Mouse (Mus musculus) urinary bladder, postnatal 4 days (tissue): ENCODE measurements around the gene Ccdc38.
"Not testable (repeated sequence)": the region's sequence is repeated elsewhere in the genome, so short reads cannot be mapped to it uniquely, and the experiment has no call there.

ENCODE experiments used
- DNase-seq, 2 experiments: peaks; one replicate each; pipeline ENCODE4 v3.0.0; 2021 to 2022; ENCODE audit warnings: low spot score in 2 of 2

The Ccdc38 gene

DNA sequence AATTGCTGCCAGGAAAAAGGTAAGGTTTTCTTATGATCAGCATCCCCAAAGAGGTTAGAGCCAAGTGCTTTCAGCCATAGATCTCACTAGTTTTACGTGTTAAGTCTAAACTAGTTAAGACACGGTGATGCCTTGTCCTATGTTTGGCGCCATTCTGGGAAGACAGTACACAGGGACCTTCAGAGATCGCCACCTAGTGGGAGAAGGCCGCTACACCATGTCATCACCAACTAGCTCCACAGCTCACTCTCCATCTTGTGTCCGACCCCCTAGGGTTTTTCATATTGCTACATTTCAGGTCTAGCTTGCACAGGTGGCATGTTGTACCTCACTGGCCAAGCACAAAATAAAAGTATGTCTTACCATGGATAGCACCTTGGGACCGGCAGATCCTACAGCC lies 8.6 kb downstream of the Ccdc38 start:
- peak in 1 of 2 experiments; percentile 76 for DNase-seq

- no peak for DNase-seq
Observed at GRCm38 (mm10) chr10:93549821-93550220, 9.4 kb downstream of the Ccdc38 start.

DNA sequence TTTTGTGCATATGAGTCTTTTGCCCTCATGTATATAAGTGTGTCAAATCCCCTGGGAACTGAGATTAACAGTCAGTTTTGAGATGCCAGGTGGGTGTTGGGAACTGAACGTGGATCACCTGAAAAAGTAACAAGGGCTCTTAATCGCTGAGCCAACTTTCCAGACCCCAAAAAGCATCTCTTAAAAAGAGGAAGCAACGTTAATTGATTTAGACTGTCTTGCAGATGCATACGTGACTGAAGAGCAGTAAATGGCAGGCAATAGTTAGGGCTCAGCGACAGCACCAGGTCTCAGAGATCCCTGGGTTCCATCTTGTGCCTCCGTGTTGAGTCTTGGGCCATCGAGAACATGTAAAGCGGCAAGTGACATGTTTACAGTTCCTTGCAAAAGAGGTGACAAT lies 12.2 kb downstream of the Ccdc38 start:
- DNase-seq, result no peak

DNA sequence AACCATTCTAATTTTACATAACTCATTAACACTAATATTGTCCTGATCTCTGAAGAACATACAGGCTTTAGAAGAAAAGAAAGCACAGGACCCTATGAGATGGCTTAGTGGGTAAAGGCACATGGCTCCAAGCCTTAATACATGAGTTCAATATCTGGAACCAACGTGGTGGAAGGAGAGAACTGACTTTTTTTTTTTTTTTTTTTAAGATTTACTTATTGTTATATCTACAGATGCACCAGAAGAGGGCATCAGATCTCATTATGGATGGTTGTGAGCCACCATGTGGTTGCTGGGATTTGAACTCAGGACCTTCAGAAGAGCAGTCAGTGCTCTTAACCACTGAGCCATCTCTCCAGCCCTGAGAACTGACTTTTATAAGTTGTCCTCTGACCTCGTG lies 17.5 kb downstream of the Ccdc38 start:
- DNase-seq, result not testable (repeated sequence)

DNA sequence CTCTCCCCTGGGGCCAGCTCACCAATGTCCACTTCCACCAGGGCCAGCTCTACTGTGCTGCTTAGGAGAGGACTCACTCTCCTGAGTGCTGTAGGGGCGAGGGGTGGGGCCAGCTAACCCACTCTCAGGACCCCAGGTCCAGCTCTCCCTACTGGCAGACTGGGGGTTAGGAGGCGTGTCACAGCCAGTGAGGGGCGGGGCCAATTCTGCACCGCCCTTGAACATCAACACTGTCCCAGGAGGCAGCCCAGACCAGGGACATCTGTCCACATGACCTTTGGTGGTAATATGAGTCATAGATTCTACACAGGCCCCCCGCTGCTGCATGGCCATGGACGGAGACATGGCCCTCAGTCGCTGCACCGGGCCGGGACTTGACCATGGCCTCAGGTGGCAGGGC lies 19.4 kb downstream of the Ccdc38 start:
- no peak for DNase-seq

- no peak for DNase-seq
Observed at GRCm38 (mm10) chr10:93564518-93565090, 24.2 kb downstream of the Ccdc38 start.

GRCm38 (mm10) chr10:93567066-93567465 lies 26.6 kb downstream of the Ccdc38 start:
- no peak for DNase-seq

GRCm38 (mm10) chr10:93567841-93568566 lies 27.6 kb downstream of the Ccdc38 start:
- no peak for DNase-seq

- no peak for DNase-seq
Observed at GRCm38 (mm10) chr10:93568671-93569070, 28.2 kb downstream of the Ccdc38 start.

GRCm38 (mm10) chr10:93572209-93572608 lies 31.8 kb downstream of the Ccdc38 start:
- DNase-seq, result no peak

GRCm38 (mm10) chr10:93574966-93575365 lies 34.5 kb downstream of the Ccdc38 start:
- DNase-seq, result no peak

GRCm38 (mm10) chr10:93575960-93576359 lies 35.5 kb downstream of the Ccdc38 start:
- no peak for DNase-seq

- peak; percentile 45 to 70 for DNase-seq
Observed at GRCm38 (mm10) chr10:93577271-93577886, 36.9 kb downstream of the Ccdc38 start.

DNA sequence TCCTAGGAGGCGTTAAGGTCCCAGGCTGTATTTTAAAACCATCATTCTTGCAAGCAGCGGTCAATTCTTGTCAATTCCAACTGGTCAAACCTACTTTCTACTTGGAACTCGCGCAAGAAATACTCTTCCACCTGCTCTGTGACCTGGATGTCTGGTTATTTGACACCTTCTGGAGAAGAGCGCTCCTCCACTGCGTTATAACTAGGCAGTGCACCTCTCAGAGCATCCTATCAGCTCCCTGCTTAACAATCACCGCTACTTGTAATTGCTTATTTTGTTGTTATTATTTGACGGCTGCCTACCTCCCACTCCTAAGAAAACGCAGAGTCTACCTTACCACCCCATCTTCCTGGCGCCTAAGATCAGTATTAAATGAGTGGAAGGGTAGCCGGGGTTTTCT lies 48.4 kb downstream of the Ccdc38 start:
- no peak for DNase-seq

DNA sequence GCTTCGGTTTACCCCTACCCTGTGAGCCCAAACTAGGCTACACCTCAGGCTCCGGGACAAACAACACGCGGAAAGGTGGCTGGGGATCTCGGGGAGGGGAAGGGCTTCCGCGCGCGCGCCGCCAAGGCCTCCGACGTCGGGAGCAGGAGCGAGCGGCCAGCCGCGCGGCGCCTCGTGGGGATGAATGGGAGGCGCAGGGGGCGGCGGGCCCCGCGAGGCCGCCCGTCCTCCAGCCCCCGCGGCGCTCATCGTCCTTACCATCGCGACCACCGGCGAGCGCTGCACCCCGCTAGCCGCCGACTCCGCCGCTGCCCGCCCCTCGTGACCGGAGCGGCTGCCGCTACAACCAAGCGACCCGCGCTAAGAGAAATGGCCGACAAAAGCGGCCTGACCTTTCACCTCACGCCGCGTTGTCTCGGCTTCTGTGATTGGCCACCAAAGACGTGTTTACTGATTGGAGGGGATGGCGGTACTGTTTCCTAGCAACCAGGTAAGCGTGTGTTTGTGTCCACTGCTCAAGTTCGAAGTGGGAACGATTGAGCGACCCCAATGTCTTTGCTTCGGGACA lies 48.9 kb downstream of the Ccdc38 start, which contains the start of gene Snrpf:
TSS of gene Snrpf (minus strand) at position 426 of the 568 bp plus-strand sequence.
- peak; percentile 86 to 92 for DNase-seq

GRCm38 (mm10) chr10:93592456-93592855 lies 52.0 kb downstream of the Ccdc38 start:
- DNase-seq, result no peak

GRCm38 (mm10) chr10:93594022-93594482 lies 53.6 kb downstream of the Ccdc38 start:
- DNase-seq, result peak; percentile 58 to 80

GRCm38 (mm10) chr10:93595831-93596230 lies 55.4 kb downstream of the Ccdc38 start:
- no peak for DNase-seq

GRCm38 (mm10) chr10:93596641-93597040 lies 56.2 kb downstream of the Ccdc38 start:
- no peak for DNase-seq

DNA sequence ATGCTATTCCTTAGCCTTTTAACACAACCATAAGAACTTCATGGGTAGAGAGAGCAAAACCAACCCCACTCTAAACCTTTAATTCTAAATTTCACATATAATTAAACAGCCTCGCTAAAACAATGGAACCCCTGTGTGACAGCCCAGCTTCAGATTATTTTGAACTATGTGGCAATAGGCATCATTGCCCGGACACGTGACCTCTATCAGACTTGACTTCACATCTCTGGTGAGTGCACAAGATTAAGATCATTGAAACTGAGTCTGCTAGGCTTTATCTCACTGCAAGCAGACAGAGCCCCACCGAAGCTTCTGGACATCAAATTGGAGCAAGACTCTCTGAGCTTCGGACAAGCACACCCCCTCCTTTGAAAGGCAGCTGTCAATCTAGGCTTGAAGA lies 61.9 kb downstream of the Ccdc38 start:
- DNase-seq, result no peak

- DNase-seq, result no peak
Observed at GRCm38 (mm10) chr10:93603256-93603655, 62.8 kb downstream of the Ccdc38 start.

DNA sequence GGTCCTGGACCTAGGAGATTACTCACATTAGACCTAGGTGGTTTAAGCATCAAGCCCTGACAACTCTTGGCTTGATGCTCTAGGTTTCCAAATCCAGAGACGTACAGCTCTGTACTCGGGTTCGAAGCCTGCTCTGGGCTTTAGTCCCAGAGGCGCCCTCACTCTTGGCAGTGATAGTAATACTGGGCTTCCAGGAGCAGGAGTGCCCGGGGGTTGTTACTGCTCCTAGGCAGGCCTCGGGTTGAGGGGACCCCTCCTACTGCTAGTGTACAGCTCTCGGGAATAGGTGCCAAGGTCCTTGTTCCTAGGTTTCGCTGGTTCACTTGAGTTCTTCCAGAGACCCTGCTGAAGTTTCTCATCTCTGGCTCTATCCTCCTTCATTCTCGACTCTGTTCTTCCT lies 65.9 kb downstream of the Ccdc38 start:
- no peak for DNase-seq

- no peak for DNase-seq
Observed at GRCm38 (mm10) chr10:93608051-93608450, 67.6 kb downstream of the Ccdc38 start.
